Mouse (Mus musculus) heart, embryonic 11.5 days (tissue): ENCODE measurements at regions not wholly inside any gene's neighbourhood (a gene's known extent, or its start where the extent isn't known, plus 50 kb on each side); places are given as distances from the start of the nearest gene placed in this dataset.

Source experiments
- ATAC-seq: fragments of 200-750 bp; cut with Nextera tagmentation; replicated peaks from 2 replicates; pipeline ENCODE4 v1.8.0; 2017; ENCODE audit warnings: moderate library complexity; ENCODE audit not compliant: insufficient number of reproducible peaks, low FRiP score, low TSS enrichment
- H3K27ac ChIP-seq: fragments of 300-500 bp; sonication (generic); 2 replicates; pipeline ENCODE4 v1.5.1; 2014; ENCODE audit warnings: mild to moderate bottlenecking, low read depth, low read length
- H3K27me3 ChIP-seq: fragments of 300-500 bp; sonication (generic); 2 replicates; pipeline ENCODE4 v1.6.1; 2014; ENCODE audit warnings: mild to moderate bottlenecking, low read length, mixed read lengths; ENCODE audit not compliant: control insufficient read depth, insufficient read depth
- H3K36me3 ChIP-seq: fragments of 300-500 bp; sonication (generic); 2 replicates; pipeline ENCODE4 v1.6.1; 2014; ENCODE audit warnings: mild to moderate bottlenecking, low read length, moderate library complexity, mixed read lengths; ENCODE audit not compliant: control insufficient read depth, insufficient read depth
- H3K4me1 ChIP-seq: fragments of 300-500 bp; sonication (generic); 2 replicates; pipeline ENCODE4 v1.6.1; 2014; ENCODE audit warnings: low read length; ENCODE audit not compliant: control insufficient read depth, insufficient read depth
- H3K4me2 ChIP-seq: fragments of 300-500 bp; sonication (generic); 2 replicates; pipeline ENCODE4 v1.6.1; 2014; ENCODE audit warnings: mild to moderate bottlenecking, moderate library complexity
- H3K4me3 ChIP-seq: fragments of 300-500 bp; sonication (generic); 2 replicates; pipeline ENCODE4 v1.5.1; 2014; ENCODE audit warnings: low read depth, low read length
- H3K9ac ChIP-seq: fragments of 300-500 bp; sonication (generic); 2 replicates; pipeline ENCODE4 v1.6.1; 2014; ENCODE audit warnings: mild to moderate bottlenecking, low read depth, low read length, moderate library complexity
- H3K9me3 ChIP-seq: fragments of 300-500 bp; sonication (generic); replicated peaks from 2 replicates; pipeline ENCODE4 v1.6.1; 2016; ENCODE audit warnings: low read length; ENCODE audit not compliant: control insufficient read depth
- whole genome bisulfite sequencing: fragments of 180-500 bp; shearing (Covaris S2); extraction: QIAGEN DNeasy Blood & Tissue Kit; methylation state at CpG from one replicate; pipeline ENCODE4 v1.1.7; 2014; ENCODE audit not compliant: insufficient replicate concordance; 5-methylcytosine and 5-hydroxymethylcytosine counted together

- H3K27ac ChIP-seq = no peak overlapping the region
- H3K9ac ChIP-seq = no peak overlapping the region
- no peak for ATAC-seq
- H3K4me2 ChIP-seq = no peak overlapping the region
- H3K27me3 ChIP-seq = no peaks in the 10 kb centered on the region
- H3K36me3 ChIP-seq = no peaks in the 10 kb centered on the region
- no peaks in the 10 kb centered on the region for H3K9me3 ChIP-seq
- no peaks in the 10 kb centered on the region for H3K4me1 ChIP-seq
- 62% methylated on average over 1 of the region's 1 CpGs for WGBS
- no peak overlapping the region for H3K4me3 ChIP-seq
Observed at GRCm38 (mm10) chr12:58743800-58744199, 268.0 kb downstream of the Sec23a start.

GRCm38 (mm10) chr12:58728094-58728493 is 283.7 kb downstream of the Sec23a start:
- Histone ChIP-seq H3K4me2 (no peak overlapping the region), H3K4me3 (no peak overlapping the region), H3K9ac (no peak overlapping the region), H3K4me1 (no peaks in the 10 kb centered on the region), H3K9me3 (no peaks in the 10 kb centered on the region), H3K27me3 (no peaks in the 10 kb centered on the region), H3K27ac (no peak overlapping the region), H3K36me3 (no peaks in the 10 kb centered on the region)
- 58% methylated on average over 1 of the region's 1 CpGs for WGBS
- no peak for ATAC-seq

GRCm38 (mm10) chr12:58727547-58727946 is 284.3 kb downstream of the Sec23a start:
- Histone ChIP-seq H3K4me1 (no peaks in the 10 kb centered on the region), H3K9ac (no peak overlapping the region), H3K27ac (no peak overlapping the region), H3K4me3 (no peak overlapping the region), H3K36me3 (no peaks in the 10 kb centered on the region), H3K27me3 (no peaks in the 10 kb centered on the region), H3K4me2 (no peak overlapping the region), H3K9me3 (no peaks in the 10 kb centered on the region)
- ATAC-seq = no peak
- 71% methylated on average over 2 of the region's 2 CpGs for WGBS

GRCm38 (mm10) chr12:58717908-58718307 is 293.9 kb downstream of the Sec23a start:
- H3K4me2 ChIP-seq = no peak overlapping the region
- ATAC-seq = no peak
- H3K27ac ChIP-seq = no peak overlapping the region
- no peaks in the 10 kb centered on the region for H3K4me1 ChIP-seq
- no peak overlapping the region for H3K4me3 ChIP-seq
- no peaks in the 10 kb centered on the region for H3K9me3 ChIP-seq
- H3K27me3 ChIP-seq = no peaks in the 10 kb centered on the region
- H3K36me3 ChIP-seq = no peaks in the 10 kb centered on the region
- 83% methylated on average over 6 of the region's 6 CpGs for WGBS
- H3K9ac ChIP-seq = no peak overlapping the region

GRCm38 (mm10) chr12:58714207-58714606 is 297.6 kb downstream of the Sec23a start:
- Histone ChIP-seq H3K9me3 (no peaks in the 10 kb centered on the region), H3K27me3 (no peaks in the 10 kb centered on the region), H3K4me1 (no peaks in the 10 kb centered on the region), H3K27ac (no peak overlapping the region), H3K4me2 (no peak overlapping the region), H3K9ac (no peak overlapping the region), H3K36me3 (no peaks in the 10 kb centered on the region), H3K4me3 (no peak overlapping the region)
- no peak for ATAC-seq
- 82% methylated on average over 1 of the region's 1 CpGs for WGBS

GRCm38 (mm10) chr12:58695680-58696079 is 316.1 kb downstream of the Sec23a start:
- H3K4me1 ChIP-seq = no peaks in the 10 kb centered on the region
- no peaks in the 10 kb centered on the region for H3K27me3 ChIP-seq
- H3K9ac ChIP-seq = no peak overlapping the region
- ATAC-seq = no peak
- 79% methylated on average over 5 of the region's 5 CpGs for WGBS
- no peaks in the 10 kb centered on the region for H3K9me3 ChIP-seq
- H3K4me2 ChIP-seq = no peak overlapping the region
- no peak overlapping the region for H3K4me3 ChIP-seq
- H3K27ac ChIP-seq = no peak overlapping the region
- no peaks in the 10 kb centered on the region for H3K36me3 ChIP-seq

- Histone ChIP-seq H3K27me3 (no peaks in the 10 kb centered on the region), H3K4me2 (no peak overlapping the region), H3K9me3 (no peaks in the 10 kb centered on the region), H3K27ac (no peak overlapping the region), H3K9ac (no peak overlapping the region), H3K4me3 (no peak overlapping the region), H3K4me1 (no peaks in the 10 kb centered on the region), H3K36me3 (no peaks in the 10 kb centered on the region)
- no peak for ATAC-seq
- WGBS = 75% methylated on average over 3 of the region's 3 CpGs
Observed at GRCm38 (mm10) chr12:58669914-58670635, 341.7 kb downstream of the Sec23a start.

- ATAC-seq = no peak
- H3K4me1 ChIP-seq = no peaks in the 10 kb centered on the region
- H3K27me3 ChIP-seq = no peaks in the 10 kb centered on the region
- no peak overlapping the region for H3K9ac ChIP-seq
- no peak overlapping the region for H3K4me3 ChIP-seq
- H3K27ac ChIP-seq = no peak overlapping the region
- no peak overlapping the region for H3K4me2 ChIP-seq
- no peaks in the 10 kb centered on the region for H3K36me3 ChIP-seq
- 88% methylated on average over 2 of the region's 2 CpGs for WGBS
- H3K9me3 ChIP-seq = no peaks in the 10 kb centered on the region
Observed at GRCm38 (mm10) chr12:58654530-58655056, 357.2 kb downstream of the Sec23a start.

GRCm38 (mm10) chr12:58653751-58654150 is 358.1 kb downstream of the Sec23a start:
- no peak overlapping the region for H3K27ac ChIP-seq
- H3K36me3 ChIP-seq = no peaks in the 10 kb centered on the region
- H3K4me3 ChIP-seq = no peak overlapping the region
- no peak overlapping the region for H3K9ac ChIP-seq
- no peak overlapping the region for H3K4me2 ChIP-seq
- H3K27me3 ChIP-seq = no peaks in the 10 kb centered on the region
- H3K4me1 ChIP-seq = no peaks in the 10 kb centered on the region
- WGBS = 77% methylated on average over 6 of the region's 6 CpGs
- no peaks in the 10 kb centered on the region for H3K9me3 ChIP-seq
- no peak for ATAC-seq
